Mouse (Mus musculus) activated CD4-positive, CD25-positive, alpha-beta regulatory T cell, adult 4 months (primary cell): Measurements from ENCODE around the gene Ube2m. TPM values are rescaled to one million over a fixed set of nuclear protein-coding genes. Genes with fewer than 3 reads are reported as not detected.
A peak's percentile ranks its signal among the peaks of the same experiment; 100 is the strongest.
"Not testable (repeated sequence)": the region's sequence is repeated elsewhere in the genome, so short reads cannot be mapped to it uniquely, and the experiment has no call there.

Source experiments
- ATAC-seq: one replicate; pipeline ENCODE4 v1.8.0; 2017
- polyA plus RNA-seq, 2 experiments: library from polyadenylated mRNA; unstranded; fragments of 100-300 nt; shearing (Covaris generic); gene quantifications; one replicate each; pipeline ENCODE4 v1.2.1; 2017

Ube2m gene
- 10 to 100 TPM; 15.3 to 16.9 TPM for polyA plus RNA-seq

DNA sequence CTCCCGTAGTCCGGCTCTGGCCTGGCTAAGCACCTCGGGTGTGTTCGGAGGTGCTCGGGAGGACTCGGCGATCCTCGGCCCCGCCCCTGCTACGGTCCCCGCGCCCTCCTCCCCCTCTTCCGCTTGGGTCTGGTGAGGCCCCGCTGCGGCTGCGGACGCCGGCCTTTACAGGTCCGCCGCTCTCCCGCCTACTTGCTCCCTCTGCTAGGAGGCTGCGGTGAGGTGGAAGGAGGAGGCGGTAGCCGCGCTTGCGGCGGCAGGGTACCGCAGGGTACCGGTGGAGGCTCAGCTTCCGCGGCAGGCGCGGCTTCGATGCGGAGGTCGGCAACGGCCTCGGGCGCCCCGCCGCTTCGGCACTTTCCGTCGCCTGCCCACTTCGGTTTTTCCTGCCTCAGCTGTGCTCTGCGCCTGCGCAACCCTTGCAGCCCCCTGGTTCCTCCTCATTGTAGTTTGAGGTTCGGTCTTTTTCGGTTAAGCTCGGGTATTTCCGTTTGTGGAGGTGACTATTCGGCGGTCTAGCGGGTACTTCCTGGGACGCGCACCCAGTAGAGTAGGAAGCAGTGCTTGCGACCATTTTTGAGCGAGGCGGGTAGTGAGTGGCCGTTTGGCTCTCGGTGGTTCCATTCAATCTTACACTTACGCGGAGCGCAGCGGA is at the start of gene Ube2m:
Ube2m (minus strand) TSS at position 375 of the 655 bp plus-strand sequence.
- ATAC-seq = peak; percentile 78

DNA sequence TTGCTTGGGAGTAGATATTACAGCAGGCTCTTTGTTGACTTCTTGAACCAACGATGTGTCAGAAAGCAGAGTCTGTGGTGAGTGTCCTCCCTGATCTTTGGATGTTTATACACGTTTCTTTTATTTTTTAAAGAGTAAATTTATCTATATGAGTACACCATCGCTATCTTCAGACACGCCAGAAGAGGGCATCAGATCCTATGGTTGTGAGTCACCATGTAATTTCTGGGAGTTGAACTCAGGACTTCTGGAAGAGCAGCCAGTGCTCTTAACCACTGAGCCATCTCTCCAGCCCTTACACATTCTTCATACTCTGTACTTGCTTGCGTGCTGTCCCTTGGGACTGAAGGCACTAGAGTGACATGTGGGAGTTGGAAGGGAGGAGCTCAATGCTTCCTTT is 34.2 kb upstream of the Ube2m start:
- ATAC-seq = no peak

DNA sequence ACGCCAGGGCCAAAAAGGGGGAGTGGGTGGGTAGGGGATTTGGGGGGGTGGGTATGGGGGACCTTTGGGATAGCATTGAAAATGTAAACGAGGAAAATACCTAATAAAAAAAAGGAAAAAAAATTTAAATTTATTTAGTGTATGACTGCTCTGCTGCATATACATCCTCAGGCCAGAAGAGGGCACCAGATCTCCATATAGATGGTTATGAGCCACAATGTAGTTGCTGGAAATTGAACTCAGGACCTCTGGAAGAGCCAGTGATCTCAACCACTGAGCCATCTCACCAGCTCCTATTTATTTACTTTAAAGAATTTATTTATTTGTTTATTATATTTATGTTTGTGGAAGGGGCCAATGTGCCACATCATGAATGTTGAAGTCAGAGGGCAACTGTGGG is 25.3 kb upstream of the Ube2m start:
- not testable (repeated sequence) for ATAC-seq

DNA sequence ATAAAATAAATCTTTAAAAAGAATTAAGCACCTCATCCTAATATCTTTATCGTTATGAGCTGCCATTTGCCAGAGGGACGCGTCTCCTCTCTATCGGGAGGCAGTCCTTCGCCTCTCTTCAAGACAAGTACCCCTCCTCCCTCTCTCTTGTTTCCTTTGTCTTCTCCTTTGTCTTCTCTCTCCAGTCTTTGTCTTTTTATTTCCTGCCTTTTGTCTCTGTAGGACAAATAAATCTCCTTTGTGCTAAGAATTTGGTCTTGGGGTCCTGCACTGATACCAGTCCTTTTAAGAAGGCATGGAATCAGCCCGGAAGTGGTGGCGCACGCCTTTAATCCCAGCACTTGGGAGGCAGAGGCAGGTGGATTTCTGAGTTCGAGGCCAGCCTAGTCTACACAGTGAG is 21.5 kb upstream of the Ube2m start:
- ATAC-seq = no peak

DNA sequence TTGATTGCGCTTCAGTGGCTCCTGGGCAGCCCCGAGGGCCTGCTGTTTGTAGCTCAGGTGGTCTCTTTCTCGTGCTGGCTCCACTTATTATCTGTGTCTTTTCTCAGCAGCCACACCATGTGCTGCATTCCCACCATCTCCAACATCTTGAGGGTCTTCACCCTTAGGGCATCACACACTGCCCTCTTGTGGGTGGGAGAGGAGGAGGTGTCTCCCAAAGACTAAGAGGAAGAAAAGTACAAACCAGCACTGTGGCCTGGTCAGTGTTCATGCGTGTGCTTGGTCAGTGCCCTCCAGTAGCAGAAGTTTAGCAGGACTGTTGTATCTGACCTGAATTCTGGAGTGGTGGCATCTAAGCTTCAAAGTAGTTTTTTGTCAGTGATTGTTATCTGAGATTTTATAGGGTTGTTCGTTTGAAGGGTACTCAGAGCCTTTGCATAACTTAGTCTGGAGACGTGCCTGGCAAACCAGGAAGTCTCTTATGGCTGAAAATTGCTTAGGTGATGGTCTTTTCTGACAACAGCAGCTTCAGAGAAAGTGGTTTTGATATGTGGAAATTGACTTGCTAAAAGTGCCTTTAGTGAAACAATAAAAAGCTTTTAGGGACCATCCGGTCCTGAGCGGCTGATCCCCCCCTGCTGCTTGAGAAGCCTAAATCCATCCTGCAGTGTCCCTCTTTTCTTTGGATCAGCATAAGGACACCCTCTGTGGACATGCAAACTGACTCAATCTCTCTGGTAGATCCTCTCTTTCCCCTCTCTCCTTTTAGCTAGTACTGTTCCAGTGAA is 19.0 kb upstream of the Ube2m start:
- ATAC-seq = no peak

DNA sequence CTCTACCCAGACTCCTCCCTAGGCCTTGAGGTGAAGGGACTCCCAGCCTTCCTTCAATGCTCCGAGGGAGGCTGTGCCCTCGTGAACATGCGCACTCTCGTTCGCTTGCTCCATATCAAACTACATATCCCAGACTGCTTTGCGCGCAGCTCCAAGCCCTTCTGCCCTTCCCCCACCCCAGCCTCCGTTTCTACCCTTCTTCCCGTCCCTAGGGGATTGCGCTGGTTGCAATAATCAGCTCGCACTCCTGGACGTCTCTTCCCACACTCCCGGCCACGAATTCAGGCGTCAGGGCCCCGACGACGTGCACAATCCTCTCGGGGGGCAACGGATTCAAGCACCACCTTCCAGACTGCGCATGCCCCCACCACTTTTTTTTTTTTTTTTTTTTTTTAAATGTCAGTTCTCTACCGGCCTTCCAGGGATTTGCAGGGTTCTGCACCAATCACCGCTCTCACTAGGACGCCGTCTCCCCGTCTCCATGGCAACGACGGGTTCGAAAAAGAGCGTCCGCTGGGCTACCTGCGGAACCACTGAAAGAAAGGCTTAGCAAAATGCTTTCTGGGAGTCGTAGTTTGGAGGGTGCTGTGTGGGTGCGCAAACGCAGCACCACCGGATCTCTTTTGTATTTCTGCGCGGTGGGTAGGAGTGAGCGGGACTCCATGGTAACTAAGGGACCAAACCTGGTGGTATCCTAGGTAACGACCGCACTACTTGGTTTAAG is 16.4 kb upstream of the Ube2m start, which contains the start of gene Mzf1:
Mzf1 (minus strand) TSS at position 478 of the 724 bp plus-strand sequence.
- ATAC-seq = peak; percentile 95

DNA sequence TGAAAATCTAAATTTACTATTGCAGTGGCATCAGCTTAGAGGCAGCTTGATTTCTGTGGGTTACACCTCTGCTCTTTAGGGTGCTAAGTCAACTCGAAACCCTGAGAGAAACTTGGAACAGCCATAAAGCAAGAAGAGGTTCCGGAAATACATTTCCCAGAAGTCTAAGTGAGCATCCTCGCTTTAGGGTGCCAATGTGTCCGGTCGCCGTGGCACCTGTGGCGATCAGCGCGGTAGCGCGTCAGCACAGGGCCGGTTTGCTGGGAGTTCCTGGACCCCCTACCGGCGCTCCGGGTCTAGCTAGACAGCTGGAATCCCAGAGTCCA is 15.8 kb upstream of the Ube2m start:
- ATAC-seq = peak; percentile 33

DNA sequence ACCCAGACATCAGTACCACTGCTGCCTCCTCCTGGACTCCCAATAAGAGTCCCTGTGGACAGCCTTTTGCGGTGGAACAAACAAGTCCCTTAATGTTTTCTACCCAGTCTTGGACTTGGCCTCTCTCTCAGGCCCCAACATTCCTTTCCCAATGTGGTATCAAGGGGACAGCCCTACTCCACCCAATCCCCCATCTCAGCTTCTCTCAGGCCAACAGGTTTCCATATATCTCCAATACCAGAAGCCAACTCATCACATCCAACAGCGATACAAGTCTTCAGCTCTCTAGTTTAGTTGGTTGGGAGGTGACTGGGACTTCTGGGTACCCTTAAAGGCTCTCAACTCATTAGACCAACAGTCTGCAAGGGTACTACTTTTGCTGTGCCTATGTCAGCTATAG is 15.4 kb upstream of the Ube2m start:
- no peak for ATAC-seq

DNA sequence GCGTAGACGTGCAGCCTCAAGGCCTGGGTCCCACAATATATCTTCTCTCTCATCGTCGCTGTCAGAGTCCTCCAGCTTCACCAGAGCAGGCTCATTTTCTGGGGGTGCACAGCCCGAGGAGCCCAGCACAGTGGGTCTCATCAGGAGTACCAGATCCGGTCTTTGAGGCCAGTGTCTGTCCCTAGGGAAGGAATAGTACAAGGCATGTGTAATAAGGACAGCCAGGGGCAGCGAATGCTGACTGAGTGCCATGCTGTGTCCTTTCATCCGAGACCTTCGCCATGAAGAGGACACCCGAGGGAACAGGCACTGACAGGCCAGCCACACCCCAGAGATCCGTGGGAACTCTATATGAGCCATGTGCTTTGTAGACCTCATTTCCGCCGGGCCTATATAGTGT is 14.9 kb upstream of the Ube2m start:
- ATAC-seq = no peak

DNA sequence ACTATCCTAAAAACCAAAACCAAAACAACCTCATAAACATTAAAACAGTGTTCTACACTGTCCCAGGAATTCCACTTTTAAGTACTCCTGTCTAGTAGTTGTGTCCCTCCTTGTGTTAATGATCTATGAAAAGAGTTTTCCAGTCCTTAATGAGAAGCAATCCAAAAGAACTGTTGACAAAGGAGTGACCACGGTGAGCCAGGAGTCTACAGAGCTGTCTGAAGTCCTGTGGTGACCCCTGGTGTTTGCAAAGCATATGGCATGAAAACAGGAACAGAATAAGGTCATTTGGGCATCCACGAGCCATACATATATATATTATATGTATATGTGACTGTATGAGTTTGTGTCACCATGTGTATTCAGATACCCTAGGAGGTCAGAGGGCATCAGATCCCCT is 8.0 kb upstream of the Ube2m start:
- ATAC-seq = peak; percentile 97

DNA sequence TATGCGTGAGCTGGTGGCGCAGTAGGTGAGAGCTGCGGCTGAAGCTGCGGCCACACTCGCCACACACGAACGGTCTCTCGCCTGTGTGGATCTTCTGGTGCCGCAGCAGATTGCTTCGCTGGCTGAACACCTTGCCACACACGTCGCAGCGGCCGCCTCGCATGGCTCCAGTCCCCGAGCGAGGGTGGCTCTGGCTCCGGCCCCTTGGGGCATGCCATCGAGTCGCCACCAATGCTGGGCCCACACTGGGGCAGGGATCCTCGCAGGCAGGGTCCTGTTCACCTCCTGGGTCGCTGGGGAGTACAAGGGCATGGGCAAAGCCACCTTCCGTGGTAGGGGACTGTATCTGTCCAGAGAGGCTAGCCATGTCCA is 6.2 kb upstream of the Ube2m start:
- ATAC-seq = no peak

DNA sequence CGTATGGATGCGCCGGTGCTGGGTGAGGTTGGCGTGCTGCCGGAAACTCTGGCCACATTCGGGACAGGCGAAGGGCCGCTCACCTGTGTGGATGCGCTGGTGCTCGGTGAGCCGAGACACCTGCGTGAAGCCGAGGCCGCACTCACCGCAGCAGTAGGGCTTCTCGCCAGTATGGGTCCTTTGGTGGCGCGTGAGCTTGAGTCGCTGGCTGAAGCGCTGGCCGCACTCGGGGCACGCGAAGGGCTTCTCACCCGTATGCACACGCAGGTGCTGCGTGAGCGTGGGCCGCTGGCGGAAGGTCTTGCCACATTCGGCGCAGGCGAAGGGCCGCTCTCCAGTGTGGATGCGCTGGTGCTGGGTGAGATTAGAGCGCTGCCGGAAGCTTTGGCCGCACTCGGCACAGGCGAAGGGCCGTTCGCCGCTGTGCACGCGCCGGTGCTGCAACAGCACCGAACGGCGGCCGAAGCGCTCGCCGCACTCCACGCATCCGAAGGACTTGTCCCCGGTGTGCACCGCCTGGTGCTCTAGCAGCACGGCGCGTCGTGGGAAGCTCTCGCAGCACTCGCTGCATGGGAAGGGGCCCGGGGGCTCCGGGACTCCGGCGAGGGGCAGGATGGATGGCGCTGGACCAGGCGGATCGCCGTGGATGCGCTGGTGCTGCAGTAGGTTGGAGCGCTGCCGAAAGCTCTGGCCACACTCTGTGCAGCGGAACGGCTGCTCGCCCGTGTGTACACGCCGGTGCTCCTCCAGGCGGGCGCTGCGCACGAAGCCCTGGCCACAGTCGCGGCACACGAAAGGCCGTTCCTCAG is 5.6 kb upstream of the Ube2m start:
- ATAC-seq = no peak

DNA sequence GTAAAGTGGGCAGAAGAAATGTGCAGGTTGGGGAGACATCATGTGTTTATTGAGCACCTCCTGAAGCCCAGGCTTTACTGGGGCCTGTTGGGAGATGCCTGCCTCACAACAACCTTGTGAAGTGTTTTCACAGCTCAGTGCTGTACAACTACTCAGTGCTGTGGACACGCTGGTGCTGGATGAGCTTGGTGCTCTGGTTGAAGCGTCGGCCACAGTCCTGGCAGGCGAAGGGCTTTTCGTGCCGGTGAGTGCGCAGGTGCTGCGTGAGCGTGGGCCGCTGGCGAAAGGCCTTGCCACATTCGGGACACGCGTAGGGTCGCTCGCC is 5.0 kb upstream of the Ube2m start:
- no peak for ATAC-seq

DNA sequence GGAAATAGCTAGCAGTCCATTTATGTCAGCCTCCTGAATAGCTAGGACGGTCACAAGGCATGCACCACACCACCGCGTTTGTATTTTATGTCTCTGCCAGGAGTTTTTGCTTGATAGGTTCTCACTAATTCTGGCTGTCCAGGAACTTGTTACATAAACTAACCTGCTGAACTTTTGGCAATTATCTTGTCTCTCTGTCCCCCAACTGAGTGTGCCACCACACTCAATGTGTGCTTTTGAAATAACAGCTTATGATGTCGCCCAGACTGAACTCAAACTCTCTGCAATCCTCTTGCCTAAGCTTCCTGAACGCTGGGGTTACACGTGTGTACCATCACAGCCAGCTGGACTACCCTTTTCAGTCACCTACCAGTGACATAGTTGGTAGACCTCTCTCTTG is 4.4 kb upstream of the Ube2m start:
- no peak for ATAC-seq

DNA sequence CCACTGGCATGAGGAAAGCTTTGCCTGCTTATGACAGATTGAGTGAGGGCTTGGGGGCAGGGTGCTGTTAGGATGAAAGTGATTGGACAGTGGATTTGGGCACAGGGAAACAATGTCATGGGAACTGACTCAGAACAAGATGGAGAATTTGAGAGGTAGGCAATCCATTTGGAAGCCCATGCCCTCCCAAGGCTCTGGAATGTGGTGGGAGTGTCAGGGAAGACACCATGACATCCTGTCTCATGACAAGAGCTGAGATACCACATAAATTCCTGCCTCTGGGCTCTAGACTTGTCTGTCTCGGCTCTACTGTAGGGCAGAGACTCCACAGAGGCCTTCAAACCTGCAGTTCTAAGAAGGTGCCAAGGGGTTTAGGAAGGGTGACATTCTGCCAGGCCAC is 3.2 kb upstream of the Ube2m start:
- no peak for ATAC-seq

DNA sequence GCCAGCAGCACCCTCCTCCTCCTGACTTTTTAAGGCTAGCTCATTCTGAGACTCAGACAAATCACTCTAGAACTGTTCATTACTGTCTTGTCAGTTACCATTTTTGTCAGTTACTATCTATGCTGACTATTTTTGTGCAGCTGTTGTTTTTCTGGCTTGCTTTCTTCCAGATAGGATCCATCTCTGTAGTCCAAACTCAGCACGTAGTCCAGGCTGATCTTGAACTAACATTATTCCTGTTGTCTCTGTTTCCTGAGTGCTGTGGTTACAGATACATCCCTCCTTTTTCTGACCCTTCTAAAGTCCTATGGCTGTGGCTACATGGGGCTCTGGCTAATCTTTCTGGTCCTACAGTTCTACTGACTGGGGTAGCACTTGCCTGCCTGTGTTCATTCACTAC is 1.1 kb upstream of the Ube2m start:
- no peak for ATAC-seq

DNA sequence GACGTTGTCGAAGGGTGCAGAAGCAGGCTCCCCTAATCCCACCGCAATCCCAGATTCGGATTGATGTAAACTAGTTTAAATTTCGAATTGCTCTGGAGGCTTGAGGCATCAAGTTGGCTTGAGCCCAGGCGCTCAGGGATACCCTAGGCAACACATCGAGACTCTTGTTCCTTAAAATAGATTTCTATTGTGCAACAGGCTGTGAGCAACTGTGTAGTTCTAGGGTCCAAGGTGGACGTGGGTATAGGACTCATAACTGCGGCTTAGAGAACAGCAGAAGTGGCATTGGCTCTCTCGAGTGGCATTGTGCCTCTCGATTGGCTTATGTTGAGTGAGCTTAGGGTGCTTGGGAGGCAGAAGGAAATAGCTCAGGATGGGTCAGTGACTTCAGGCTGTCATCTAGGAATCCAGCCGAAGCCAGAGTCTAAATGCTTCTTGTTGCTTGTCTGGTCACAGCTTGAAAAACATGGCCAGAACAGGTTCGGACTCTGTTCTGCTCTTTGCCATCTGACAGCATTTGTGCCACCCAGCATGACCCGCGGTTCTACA is 620 bp upstream of the Ube2m start:
- no peak for ATAC-seq

DNA sequence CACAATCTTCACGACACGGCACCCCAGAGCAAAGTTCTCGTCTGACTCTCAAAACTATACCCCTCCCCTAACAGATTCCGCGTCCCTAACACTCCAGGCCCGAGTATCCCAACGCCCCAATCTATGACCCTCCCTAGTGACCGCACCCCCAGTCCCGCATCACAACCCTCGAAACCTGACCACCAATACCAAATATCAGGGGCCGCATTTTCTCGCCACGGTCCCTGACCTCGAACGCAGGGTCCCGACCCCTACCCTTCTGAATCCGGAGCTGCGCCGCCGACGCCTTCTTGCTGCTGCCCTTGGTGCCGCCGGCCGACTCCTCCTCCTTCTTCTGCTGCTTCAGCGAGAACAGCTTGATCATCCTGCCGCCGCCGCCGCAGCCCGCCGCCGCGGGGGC is 709 bp downstream of the Ube2m start:
- ATAC-seq = no peak

DNA sequence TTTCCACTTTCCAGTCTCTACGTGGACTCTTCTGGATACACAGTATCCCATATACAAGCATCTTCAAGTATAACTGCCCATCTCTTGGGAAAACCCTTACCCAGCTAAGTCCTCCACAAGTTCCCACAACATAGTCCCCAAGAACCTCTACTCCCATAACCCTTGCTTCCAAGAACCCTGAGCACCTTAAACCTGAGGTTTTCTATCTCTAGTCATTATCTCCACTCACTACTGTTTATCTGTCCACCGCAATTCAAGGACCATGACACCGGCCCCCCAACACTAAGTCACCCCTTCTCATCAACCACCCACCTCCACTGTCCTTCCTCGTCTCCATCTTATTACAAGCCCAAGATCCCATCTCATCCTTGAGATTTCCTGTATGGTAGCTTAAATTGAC is 1.3 kb downstream of the Ube2m start:
- ATAC-seq = no peak

DNA sequence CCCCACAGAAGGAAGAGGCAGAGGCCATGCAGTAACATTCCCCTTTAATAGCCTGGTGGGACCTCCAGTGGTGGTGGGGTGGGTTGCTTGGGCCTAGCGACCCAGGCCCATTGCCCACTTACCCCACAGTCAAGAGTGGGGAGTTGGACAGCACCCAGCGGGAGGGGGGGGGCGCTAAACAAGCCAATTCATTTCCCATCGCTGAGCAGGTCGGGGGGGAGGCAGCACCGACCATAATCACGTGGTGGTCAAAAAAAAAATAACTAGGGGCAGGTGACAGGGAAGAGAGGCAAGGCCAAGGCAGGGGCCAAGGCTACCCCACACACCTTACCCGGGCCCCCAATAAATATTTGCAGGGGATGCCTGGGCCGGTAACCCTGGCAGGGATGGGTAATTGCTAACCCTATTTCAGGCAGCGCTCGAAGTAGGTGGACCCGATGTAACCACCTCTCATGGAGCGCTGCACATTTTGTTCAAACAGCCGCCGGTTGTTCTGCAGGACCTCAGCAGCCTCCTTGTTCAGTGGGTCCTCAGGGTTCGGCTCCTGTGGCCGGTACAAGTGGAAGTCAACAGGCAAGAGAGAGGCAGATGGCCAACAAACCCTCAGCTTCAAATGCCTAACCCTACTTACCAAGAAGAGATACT is 2.7 kb downstream of the Ube2m start:
- no peak for ATAC-seq

DNA sequence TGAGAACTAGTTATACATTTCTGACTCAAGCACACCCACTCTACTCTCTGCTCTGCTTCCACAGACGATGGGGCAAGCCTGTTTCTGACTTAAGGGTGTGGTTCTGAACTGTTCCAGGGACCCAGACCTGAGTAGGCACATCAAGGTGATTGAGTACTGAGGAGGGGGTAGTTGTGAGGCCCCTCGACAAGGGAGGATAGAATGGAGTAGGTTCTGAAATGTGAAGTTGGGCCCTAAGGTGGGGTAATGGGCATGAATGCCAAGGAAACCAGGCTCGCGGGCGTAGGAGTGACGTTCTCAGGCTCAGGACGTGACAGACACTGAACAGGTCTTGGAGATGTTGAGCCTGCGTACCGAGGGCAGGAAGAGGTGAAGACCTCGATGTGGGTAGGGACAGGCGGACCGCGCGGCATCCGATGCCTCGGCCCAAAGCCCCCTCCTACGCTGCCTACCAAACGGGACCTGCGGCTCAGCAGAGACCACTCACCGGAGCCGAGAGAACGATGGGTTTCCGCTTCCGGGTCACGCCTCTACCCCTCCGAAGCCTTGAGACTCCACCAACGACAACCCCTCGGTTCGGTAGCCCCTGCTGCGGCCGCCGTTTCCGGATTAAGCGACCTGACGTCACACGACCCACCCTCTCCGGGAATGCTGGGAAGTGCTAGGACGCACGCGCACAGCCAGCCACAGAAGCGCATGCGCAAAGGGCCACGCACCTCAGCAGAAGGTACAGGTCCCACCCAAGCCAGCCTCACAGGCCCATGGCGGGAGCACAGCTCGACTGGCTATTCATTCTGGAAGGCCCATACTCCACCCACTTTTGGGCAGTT is 3.7 kb downstream of the Ube2m start, which contains the start of gene Chmp2a:
Chmp2a (minus strand) TSS at position 660 of the 830 bp plus-strand sequence.
- peak; percentile 53 for ATAC-seq
